Mouse (Mus musculus) CH12.LX (cell line): Measurements from ENCODE around the gene E2f7. TPM values are rescaled to one million over a fixed set of nuclear protein-coding genes. Genes with fewer than 3 reads are reported as not detected.

ENCODE experiments used
- DNase-seq: peaks from one replicate; pipeline ENCODE4 v3.0.0-alpha.2; 2013; ENCODE audit errors: extremely low read depth
- H3K27ac ChIP-seq: 2 replicates; pipeline ENCODE4 v1.5.1; 2012; ENCODE audit warnings: low read depth, mild to moderate bottlenecking, control low read depth, moderate library complexity; ENCODE audit not compliant: insufficient read depth
- H3K27me3 ChIP-seq: replicated peaks from 2 replicates; pipeline ENCODE3; 2012; ENCODE audit warnings: inconsistent platforms
- H3K36me3 ChIP-seq, 2 experiments: replicated peaks in 1 of 2; 2 replicates each; pipeline versions ENCODE3 to v1.6.1; 2012; ENCODE audit warnings: inconsistent platforms in 1 of 2, low read length in 1 of 2, mild to moderate bottlenecking in 1 of 2, mixed read lengths in 1 of 2, moderate library complexity in 1 of 2; ENCODE audit not compliant: control insufficient read depth in 1 of 2, insufficient read depth in 1 of 2
- H3K4me1 ChIP-seq, 2 experiments: 2 replicates each; pipeline ENCODE4 v1.6.1; 2012; ENCODE audit warnings: inconsistent platforms in 1 of 2, moderate library complexity in 1 of 2; ENCODE audit not compliant: insufficient read depth in 2 of 2, control insufficient read depth in 1 of 2
- H3K4me2 ChIP-seq: 2 replicates; pipeline ENCODE4 v1.6.1; 2012; ENCODE audit warnings: low read depth, mild to moderate bottlenecking, control low read depth; ENCODE audit not compliant: poor library complexity, insufficient read depth, severe bottlenecking
- H3K4me3 ChIP-seq, 3 experiments: fragments of 150-350 bp in 1 of 3; sonication (generic) in 1 of 3; replicated peaks in 1 of 3; 2 replicates each; pipeline versions ENCODE3 to v1.5.1; 2011 to 2012; ENCODE audit warnings: low read depth in 2 of 3, low read length in 2 of 3, mild to moderate bottlenecking in 2 of 3, moderate library complexity in 2 of 3, control low read depth in 1 of 3, improper control_type of control experiment in 1 of 3, inconsistent platforms in 1 of 3, mixed read lengths in 1 of 3; ENCODE audit not compliant: poor library complexity in 1 of 3
- H3K79me2 ChIP-seq: replicated peaks from 2 replicates; pipeline ENCODE4 v1.6.1; 2012; ENCODE audit warnings: mild to moderate bottlenecking, moderate library complexity; ENCODE audit not compliant: control insufficient read depth, poor library complexity, insufficient read depth, severe bottlenecking; ENCODE audit errors: extremely low read depth
- H3K9ac ChIP-seq: 2 replicates; pipeline ENCODE4 v1.6.1; 2012; ENCODE audit warnings: low read depth, mild to moderate bottlenecking, control low read depth, moderate library complexity; ENCODE audit not compliant: insufficient read depth
- H3K9me3 ChIP-seq: replicated peaks from 2 replicates; pipeline ENCODE3; 2012; ENCODE audit warnings: low read length, inconsistent platforms, mixed read lengths
- BHLHE40 ChIP-seq: IDR thresholded peaks from 2 replicates; pipeline ENCODE4 v1.6.1; 2011; ENCODE audit warnings: mild to moderate bottlenecking, low read depth, low read length, improper control_type of control experiment
- CHD1 ChIP-seq: IDR thresholded peaks from 2 replicates; pipeline ENCODE4 v1.6.1; 2012; ENCODE audit warnings: low read depth, low read length, improper control_type of control experiment, inconsistent platforms
- CHD2 ChIP-seq: IDR thresholded peaks from 2 replicates; pipeline ENCODE4 v1.6.1; 2011; ENCODE audit warnings: low read length, improper control_type of control experiment
- CTCF ChIP-seq, 2 experiments: IDR thresholded peaks in 1 of 2; conservative IDR thresholded peaks in 1 of 2; 2 replicates each; pipeline ENCODE4 v1.5.1; 2011 to 2012; ENCODE audit warnings: low read depth in 2 of 2, low read length in 2 of 2, improper control_type of control experiment in 1 of 2, inconsistent platforms in 1 of 2, mild to moderate bottlenecking in 1 of 2, moderate library complexity in 1 of 2
- E2F4 ChIP-seq: IDR thresholded peaks from 2 replicates; pipeline ENCODE4 v1.6.1; 2011; ENCODE audit warnings: low read depth, low read length, improper control_type of control experiment; ENCODE audit not compliant: insufficient replicate concordance
- ELF1 ChIP-seq: IDR thresholded peaks from 2 replicates; pipeline ENCODE4 v1.6.1; 2014; ENCODE audit warnings: low read depth, mild to moderate bottlenecking, inconsistent platforms, low read length, improper control_type of control experiment
- EP300 ChIP-seq: IDR thresholded peaks from 2 replicates; pipeline ENCODE4 v1.6.1; 2011; ENCODE audit warnings: low read length, improper control_type of control experiment
- ETS1 ChIP-seq: conservative IDR thresholded peaks from 2 replicates; pipeline ENCODE4 v1.6.1; 2012; ENCODE audit warnings: low read depth, mild to moderate bottlenecking, inconsistent platforms, low read length, improper control_type of control experiment, moderate library complexity
- GABPA ChIP-seq: IDR thresholded peaks from 2 replicates; pipeline ENCODE4 v1.6.1; 2012; ENCODE audit warnings: low read depth, low read length, improper control_type of control experiment, inconsistent platforms; ENCODE audit not compliant: insufficient replicate concordance
- IRF4 ChIP-seq: IDR thresholded peaks from 2 replicates; pipeline ENCODE4 v1.6.1; 2014; ENCODE audit warnings: low read depth, mild to moderate bottlenecking, inconsistent platforms, low read length, improper control_type of control experiment
- JUND ChIP-seq: conservative IDR thresholded peaks from 2 replicates; pipeline ENCODE4 v1.6.1; 2011; ENCODE audit warnings: low read depth, low read length, improper control_type of control experiment
- MAFK ChIP-seq: IDR thresholded peaks from 2 replicates; pipeline ENCODE4 v1.6.1; 2011; ENCODE audit warnings: low read length, improper control_type of control experiment; ENCODE audit not compliant: insufficient replicate concordance
- MAX ChIP-seq: IDR thresholded peaks from 2 replicates; pipeline ENCODE4 v1.6.1; 2011; ENCODE audit warnings: low read length, improper control_type of control experiment
- NRF1 ChIP-seq: IDR thresholded peaks from 2 replicates; pipeline ENCODE4 v1.6.1; 2014; ENCODE audit warnings: low read depth, mild to moderate bottlenecking, inconsistent platforms, low read length, improper control_type of control experiment, moderate library complexity
- POLR2AphosphoS2 ChIP-seq: IDR thresholded peaks from 2 replicates; pipeline ENCODE4 v1.6.1; 2011; ENCODE audit warnings: low read depth, low read length, improper control_type of control experiment
- SIN3A ChIP-seq: IDR thresholded peaks from 2 replicates; pipeline ENCODE4 v1.6.1; 2012; ENCODE audit warnings: low read length, improper control_type of control experiment, inconsistent platforms
- SMC3 ChIP-seq: IDR thresholded peaks from 2 replicates; pipeline ENCODE4 v1.6.1; 2011; ENCODE audit warnings: low read depth, low read length, improper control_type of control experiment
- TCF12 ChIP-seq: IDR thresholded peaks from 2 replicates; pipeline ENCODE4 v1.6.1; 2014; ENCODE audit warnings: low read depth, mild to moderate bottlenecking, inconsistent platforms, low read length, improper control_type of control experiment
- UBTF ChIP-seq: IDR thresholded peaks from 2 replicates; pipeline ENCODE4 v1.6.1; 2012; ENCODE audit warnings: low read depth, mild to moderate bottlenecking, inconsistent platforms, low read length, improper control_type of control experiment, moderate library complexity
- USF1 ChIP-seq: IDR thresholded peaks from 2 replicates; pipeline ENCODE4 v1.6.1; 2014; ENCODE audit warnings: low read depth, mild to moderate bottlenecking, inconsistent platforms, low read length, improper control_type of control experiment
- USF2 ChIP-seq: conservative IDR thresholded peaks from 2 replicates; pipeline ENCODE4 v1.6.1; 2011; ENCODE audit warnings: low read depth, low read length, improper control_type of control experiment
- ZC3H11A ChIP-seq: IDR thresholded peaks from 2 replicates; pipeline ENCODE4 v1.6.1; 2012; ENCODE audit warnings: low read depth, mild to moderate bottlenecking, inconsistent platforms, low read length, improper control_type of control experiment
- dilution Hi-C: fragments of 300-500 bp; cut with MboI; formaldehyde crosslinking; loops from 2 replicates; pipeline ENCODE4 v1.14.3; 2020; ENCODE audit warnings: low sequenced_read_pairs; ENCODE audit not compliant: extremely low pct_unique_long_range_greater_than_20kb, extremely low pct_ligation_motif_present
- in situ Hi-C: fragments of 300-500 bp; cut with MboI; formaldehyde crosslinking; loops from 3 replicates; pipeline ENCODE4 v1.14.3; 2019; ENCODE audit warnings: low sequenced_read_pairs, low pct_ligation_motif_present, low pct_unique_long_range_greater_than_20kb, mixed read lengths
- polyA plus RNA-seq: library from polyadenylated mRNA; unstranded; fragments of >175 nt; gene quantifications from 2 replicates; pipeline ENCODE4 v1.2.1, GENCODE M21; 2012; ENCODE audit warnings: low read depth; ENCODE audit not compliant: insufficient read length
- total RNA-seq, 2 experiments: library from RNA; depleted of rRNA; stranded (reverse); fragments of 300-350 nt in 1 of 2; fragments of >200 nt in 1 of 2; gene quantifications; 2 replicates each; pipeline ENCODE4 v1.2.3; 2012 to 2014

Gene E2f7
- total and polyA plus RNA-seq, 3 experiments, result 0.82 to 3.8 (median 1.1) TPM

DNA sequence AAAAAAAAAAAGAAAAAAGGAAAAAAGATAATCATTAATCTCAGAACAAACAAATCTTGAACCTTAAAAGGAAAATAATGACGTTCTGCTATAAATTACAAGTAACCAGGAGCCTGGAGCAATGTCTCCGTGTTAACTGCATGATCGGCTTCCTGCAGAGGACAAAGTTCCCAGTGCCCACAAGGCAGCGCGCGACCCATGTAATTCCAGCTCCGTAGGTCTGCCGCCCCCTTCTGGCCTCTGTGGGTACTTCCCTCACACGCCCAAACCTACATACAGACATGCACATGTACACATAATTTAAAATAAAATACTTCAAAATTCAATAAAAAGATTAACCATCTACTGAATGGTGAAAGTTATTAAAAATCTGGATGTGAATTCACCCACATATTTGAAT lies 39.6 kb upstream of the E2f7 start:
- Histone ChIP-seq H3K4me1 (peaks cover 0 to 6% of the 10 kb centered on the region in 2 experiments; a peak in 1 of 4 replicates), H3K4me2 (no peak overlapping the region), H3K27ac (no peak overlapping the region), H3K4me3 (no peak overlapping the region)
- in situ Hi-C loops, result no loop called here
- TF ChIP-seq SMC3 (peak; percentile 17; the same call in 1 of the 2 replicates), CHD1 (no peak), CTCF (conservative IDR thresholded peaks at IDR 0.05 in 1 of 2, IDR thresholded peaks at IDR 0.05 in 1 of 2; ENCODE audit: low read depth in 2 of 2, low read length in 2 of 2) (peak in 1 of 2 experiments; percentile 51; a peak in 2 of 4 replicates), ZC3H11A (no peak), UBTF (no peak)
- TF ChIP-seq, all 38 proteins: peak for 2
- Histone ChIP-seq H3K9me3 (no peaks in the 10 kb centered on the region), H3K36me3 (no peaks in the 10 kb centered on the region), H3K9ac (no peak overlapping the region), H3K79me2 (no peaks in the 10 kb centered on the region), H3K27me3 (no peaks in the 10 kb centered on the region)
- dilution Hi-C loops, result no loop called here
- DNase-seq, result peak; percentile 9

DNA sequence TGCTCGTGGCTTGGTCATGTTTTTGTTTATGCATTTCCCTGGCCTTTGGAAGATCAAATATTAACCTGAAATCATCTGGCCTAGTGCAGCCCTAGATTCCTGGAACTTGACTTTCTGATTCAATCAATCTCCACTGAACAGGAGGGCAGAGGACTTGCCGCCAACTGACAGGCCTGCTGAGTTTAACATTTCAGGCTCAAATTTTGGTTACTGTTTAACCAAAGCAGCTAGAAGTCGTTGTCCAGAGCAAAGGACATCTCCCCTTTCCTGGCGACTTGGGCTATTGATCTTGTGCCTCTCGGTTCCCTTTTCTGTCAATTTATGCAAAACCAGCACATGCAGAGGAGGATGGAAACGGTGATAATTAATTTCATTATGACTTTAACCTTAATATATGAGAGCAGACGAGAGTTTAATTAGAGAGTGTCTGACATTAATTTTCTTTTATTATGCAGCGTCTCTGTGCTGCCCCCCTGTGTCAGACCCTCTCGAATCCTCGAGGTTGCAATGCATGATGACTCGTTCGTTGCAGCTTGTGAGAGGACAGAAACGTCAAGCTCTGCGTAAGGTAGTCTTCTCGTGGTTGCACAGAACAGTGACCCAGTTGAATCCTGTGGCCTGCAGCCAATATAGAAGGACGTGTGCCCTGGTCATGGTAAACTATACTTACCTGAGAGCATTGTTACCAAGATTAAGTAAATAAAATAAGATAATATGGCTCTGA lies 37.7 kb upstream of the E2f7 start:
- in situ Hi-C loops, result no loop called here
- peak overlapping the region; percentile 47 for H3K4me2 ChIP-seq

More for the DNA sequence above, 37.7 kb upstream of the E2f7 start:
- H3K79me2 ChIP-seq, result no peaks in the 10 kb centered on the region
- no peaks in the 10 kb centered on the region for H3K9me3 ChIP-seq
- no peak overlapping the region for H3K4me3 ChIP-seq
- no peak overlapping the region for H3K9ac ChIP-seq
- no peaks in the 10 kb centered on the region for H3K36me3 ChIP-seq
- TF ChIP-seq POLR2AphosphoS2 (no peak), SIN3A (no peak), ETS1 (no peak), GABPA (no peak), EP300 (peak; percentile 59; the same call in 1 of the 2 replicates), IRF4 (peak; percentile 71), USF2 (no peak), E2F4 (no peak), ELF1 (no peak), ZC3H11A (no peak), JUND (0 out of 2 replicates have a peak, but pooled peaks have one; percentile 34), MAX (0 out of 2 replicates have a peak, but pooled peaks have one; percentile 13), CHD2 (no peak), SMC3 (no peak), CTCF (conservative IDR thresholded peaks at IDR 0.05 in 1 of 2, IDR thresholded peaks at IDR 0.05 in 1 of 2; ENCODE audit: low read depth in 2 of 2, low read length in 2 of 2) (0 out of 4 replicates have a peak, but pooled peaks of 1 of the 2 experiments have one; percentile 21), UBTF (no peak), BHLHE40 (peak; percentile 94), TCF12 (no peak), MAFK (no peak), USF1 (no peak), NRF1 (no peak)
- peaks cover 0 to 6% of the 10 kb centered on the region in 2 experiments; a peak in 1 of 4 replicates for H3K4me1 ChIP-seq
- dilution Hi-C loops, result no loop called here
- peak; percentile 22 for DNase-seq
- H3K27ac ChIP-seq, result no peak overlapping the region
- H3K27me3 ChIP-seq, result no peaks in the 10 kb centered on the region
